Mouse (Mus musculus): ENCODE results near the gene Epas1.

The Epas1 gene

DNA sequence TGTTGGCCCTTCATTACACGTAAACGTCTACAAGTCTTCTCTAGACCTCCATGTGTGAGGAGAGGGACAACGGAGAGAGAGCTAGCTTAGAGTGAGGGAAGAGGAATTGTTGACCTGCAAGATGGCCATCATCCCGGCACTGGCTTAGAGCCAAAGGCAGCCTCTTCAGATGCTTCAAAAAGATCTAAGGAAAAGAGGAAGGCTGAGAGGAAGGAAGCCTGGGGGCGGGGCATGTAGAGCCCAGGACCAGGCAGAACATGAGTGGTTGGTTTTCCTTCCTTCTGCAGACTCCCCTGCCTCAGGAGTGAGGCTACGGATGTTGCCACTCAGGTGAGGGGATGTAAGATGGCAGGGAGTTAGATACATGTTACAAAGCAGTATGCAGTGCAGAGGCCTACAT is 34.8 kb downstream of the Epas1 start:
- DNase-seq (ENCODE audit: low spot score): no peak

DNA sequence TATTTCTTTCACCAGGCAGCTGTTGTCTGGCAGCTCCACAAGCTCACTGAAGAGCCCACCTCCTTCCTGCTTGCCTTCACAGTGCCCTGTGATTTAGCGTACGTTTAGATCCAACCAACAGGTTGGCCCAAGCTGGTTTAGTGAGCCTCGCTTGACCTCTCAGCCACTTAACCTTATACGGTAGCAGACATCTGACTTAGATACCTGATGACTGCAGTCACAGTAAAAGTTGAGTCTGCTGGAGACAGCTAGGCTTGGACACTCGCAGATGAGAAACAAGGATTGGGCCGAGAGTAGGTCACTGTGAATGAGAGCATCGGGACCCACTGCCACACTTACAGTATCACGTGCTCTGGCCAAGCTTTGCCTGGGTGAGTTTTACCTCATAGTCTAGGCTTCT is 38.4 kb downstream of the Epas1 start:
- DNase-seq (ENCODE audit: low spot score): no peak

DNA sequence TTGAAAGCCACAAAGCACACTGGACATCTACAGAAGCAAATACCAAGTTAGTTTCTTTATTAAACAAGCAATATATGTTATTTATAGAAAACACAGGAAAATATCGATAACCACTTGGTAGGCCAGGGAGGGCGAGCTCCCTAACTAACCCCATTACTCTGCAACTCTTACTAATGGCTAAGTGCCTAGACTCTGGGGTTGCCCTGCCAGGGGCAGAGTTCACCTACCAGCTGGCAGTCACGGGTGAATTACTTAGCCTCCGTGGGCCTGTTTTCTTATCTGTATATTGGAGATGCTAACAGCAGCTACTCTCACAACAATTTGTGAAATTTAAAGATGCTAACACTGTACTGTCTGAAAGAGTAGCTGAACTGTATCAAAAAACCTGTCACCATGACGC is 42.3 kb downstream of the Epas1 start:
- no peak for DNase-seq (ENCODE audit: low spot score)

DNA sequence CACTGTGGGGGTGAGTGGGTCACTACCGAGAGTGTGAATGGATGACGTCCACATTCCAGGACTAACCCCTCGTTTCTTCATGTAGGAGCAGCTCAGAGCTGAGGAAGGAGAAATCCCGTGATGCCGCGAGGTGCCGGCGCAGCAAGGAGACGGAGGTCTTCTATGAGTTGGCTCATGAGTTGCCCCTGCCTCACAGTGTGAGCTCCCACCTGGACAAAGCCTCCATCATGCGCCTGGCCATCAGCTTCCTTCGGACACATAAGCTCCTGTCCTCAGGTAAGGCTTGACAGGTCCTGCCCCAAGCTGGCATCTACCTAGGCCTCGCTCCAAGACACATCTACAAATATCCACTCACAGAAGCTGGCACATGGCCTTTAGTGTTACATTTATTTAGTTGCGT is 43.5 kb downstream of the Epas1 start:
- DNase-seq (ENCODE audit: low spot score): no peak

DNA sequence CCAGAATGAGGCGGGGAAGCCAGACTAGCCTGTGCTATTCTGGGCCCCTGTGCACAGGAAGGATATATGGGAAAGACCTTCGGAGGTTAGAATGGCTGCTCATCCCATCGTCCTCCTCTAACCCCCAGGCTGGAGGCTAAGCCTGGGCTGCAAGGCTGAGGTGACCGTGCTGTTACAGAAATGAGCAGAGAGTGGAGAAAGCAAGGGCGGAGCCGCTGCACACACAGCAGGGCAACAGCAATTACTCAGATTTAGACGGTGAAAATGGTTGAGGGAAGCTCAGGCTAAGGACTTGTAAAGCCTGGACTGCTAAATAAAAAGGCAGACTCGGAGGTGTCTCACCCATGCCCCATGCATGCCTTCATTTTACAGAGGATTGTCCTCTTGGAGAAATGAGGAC is 45.0 kb downstream of the Epas1 start:
- DNase-seq (ENCODE audit: low spot score): no peak

DNA sequence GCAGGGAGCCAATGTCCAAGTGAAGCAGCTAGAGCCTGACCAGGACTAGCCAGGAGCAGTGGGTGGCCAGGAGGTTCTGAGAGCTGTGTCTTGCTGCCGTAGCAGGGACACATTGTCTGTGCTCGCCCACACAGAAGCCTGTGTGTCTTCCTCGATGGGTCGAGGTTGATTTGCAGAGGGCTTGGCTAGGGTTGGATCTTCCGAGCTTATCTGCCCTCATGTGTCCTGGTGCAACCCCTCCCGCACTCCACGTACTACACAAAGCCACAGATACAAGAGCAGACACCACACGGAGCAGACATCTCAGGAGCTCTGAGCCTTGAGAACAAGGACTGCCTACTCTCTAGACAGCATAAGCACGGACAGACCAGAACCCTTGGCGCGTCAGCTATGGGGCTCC is 45.5 kb downstream of the Epas1 start:
- no peak for DNase-seq (ENCODE audit: low spot score)

DNA sequence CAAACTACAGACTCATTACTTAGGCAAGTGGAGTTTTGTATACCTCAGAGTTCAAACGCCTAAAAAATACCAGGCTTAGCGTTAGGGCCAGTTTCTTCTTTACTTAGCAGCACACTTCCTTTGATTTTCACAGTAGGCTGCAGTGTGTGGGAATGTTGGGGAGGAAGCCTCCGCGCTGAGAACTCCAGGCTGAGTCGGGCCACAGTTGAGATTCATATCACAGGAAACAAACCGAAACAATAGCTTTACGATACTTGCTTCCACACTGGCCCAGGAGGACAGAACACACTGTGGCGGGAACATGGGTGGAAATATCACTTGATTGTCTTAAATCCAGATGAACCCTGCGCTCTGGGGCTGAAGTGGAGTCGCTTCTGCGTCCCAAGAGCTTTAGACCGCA is 47.0 kb downstream of the Epas1 start:
- no peak for DNase-seq (ENCODE audit: low spot score)

DNA sequence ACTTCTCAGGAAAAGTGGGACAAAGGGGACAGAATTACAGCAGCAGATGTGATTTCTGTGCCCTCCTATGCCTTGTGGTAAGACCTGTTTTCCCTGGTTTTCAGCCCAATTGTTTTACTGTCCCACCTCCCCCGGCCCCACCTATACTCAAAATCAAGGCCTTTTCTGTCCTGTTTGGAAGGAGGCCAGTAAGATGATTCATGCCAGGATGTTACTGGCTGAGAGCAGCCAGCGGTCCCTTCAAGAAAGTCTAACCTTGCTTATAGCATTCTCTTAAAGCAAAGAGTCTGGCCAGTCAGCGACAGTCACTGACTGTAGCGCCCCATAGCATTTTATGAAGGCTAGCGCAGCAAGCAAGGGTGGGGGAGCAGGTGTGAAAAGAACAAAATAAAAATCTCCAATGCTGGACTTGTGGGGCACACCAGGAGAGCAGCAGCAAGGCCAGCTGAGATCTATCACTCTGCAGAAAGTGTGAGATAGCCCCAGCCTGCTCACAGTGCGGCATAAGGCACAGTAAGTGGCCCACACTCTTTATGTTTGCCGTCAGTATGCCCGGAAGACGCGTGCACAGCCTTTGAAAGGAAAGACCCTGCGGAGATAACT is 47.8 kb downstream of the Epas1 start:
- no peak for DNase-seq (ENCODE audit: low spot score)

DNA sequence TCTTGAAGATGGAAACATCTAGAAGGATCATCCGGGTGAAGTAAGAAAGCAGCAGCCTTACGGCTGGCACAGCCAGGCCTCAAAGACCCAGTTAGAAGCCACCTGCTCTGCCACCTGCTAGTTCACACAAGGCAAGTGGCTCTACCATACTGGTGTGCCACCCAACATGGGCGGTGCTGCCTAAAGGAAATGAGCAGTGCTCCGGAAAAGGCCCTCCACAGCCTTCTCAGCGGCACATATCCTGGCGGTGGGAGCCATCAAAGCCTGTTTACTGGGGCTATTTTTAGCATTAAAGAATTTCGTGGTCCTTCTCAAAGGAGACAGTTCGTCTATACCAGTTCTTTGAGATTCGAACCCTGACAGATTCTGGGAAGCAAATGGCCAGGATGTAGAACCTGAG is 48.4 kb downstream of the Epas1 start:
- DNase-seq (ENCODE audit: low spot score): no peak

DNA sequence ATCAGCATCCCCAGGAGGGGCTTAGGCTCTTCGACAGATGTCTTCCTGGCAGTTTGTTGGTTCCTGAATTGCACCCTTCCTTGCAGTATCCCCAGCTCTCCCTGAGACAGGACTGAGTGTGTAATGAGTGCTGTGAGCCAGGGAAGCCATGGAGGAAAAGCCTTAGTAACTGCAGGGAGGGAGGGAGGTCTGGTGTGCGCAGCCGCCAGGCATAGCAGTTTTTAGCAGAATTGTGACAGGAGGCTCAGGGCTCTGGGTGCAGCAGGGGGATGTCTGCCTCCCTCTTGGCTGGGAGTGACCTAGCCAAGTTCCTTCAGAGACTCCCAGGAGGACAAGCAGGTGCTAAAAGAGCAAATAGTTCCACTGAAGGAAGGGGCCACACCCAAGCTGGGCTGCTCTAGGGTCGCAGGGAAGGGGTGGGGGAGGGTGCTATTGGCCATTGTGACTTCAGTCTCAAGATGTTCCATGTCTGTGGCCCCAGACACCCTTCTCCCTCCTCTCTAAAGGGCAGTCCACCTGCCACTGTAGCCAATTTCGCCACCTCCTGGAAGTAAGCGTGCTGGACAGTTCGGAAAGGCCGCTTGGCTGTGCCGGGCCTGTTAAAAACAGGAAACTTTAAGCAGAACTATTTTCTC is 49.0 kb downstream of the Epas1 start:
- no peak for DNase-seq (ENCODE audit: low spot score)

DNA sequence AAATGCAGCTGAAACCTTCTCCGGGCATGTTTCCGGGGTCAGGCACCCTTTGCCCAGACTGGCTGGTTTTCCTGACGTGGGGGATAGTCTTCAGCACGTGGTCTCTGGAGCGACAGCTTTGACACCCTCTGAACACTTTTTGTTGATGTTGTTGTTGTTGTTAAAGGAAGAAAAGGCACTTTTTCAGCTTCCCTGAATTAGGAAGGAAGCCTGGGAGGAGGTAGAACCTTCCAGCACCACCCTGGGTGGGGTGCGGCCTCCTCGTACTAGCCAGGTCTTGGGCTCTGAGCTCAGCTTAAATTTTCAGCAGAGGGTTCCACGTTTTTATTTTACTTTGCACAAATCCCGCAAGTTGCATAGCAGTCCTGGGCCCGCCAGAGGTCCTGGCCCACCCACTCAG is 49.6 kb downstream of the Epas1 start:
- no peak for DNase-seq (ENCODE audit: low spot score)

DNA sequence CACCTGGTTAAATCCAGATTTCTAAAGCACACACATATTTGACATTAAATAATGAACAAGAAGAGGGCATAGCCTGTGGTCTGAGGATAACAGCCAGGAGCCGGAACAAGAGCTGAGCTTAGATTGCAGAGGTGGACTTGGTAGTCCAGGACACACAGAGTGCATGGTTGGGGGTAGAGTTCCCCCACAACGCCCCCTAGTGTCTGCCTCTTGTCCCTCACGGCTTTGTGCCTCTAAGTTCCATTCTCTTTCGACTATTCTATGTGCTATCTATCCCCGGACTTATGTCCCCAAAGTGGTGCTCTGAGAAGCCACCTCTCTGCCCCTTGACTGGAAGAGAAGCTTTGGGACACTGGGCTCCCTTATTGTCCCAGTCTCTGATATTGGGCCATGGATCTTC is 50.2 kb downstream of the Epas1 start:
- no peak for DNase-seq (ENCODE audit: low spot score)

DNA sequence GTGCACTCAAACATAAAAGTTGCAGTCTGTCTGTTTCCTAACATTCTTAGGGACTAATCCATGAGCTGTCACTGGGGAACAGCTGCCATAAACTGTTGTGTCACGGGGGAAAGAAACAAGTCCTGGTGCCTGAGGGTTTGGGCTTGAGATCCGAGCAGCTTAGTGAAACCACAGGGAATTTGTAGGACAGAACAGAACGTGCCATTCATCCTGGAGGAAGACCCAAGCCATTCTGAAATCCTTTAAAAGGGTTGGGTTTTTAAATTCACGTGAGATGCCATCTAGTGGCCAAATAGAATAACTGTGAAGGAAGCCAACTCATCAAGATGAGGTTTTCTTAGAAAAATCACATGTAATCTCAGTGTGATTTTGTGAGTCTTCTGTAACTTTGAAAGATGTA is 58.5 kb downstream of the Epas1 start:
- DNase-seq (ENCODE audit: low spot score): no peak

DNA sequence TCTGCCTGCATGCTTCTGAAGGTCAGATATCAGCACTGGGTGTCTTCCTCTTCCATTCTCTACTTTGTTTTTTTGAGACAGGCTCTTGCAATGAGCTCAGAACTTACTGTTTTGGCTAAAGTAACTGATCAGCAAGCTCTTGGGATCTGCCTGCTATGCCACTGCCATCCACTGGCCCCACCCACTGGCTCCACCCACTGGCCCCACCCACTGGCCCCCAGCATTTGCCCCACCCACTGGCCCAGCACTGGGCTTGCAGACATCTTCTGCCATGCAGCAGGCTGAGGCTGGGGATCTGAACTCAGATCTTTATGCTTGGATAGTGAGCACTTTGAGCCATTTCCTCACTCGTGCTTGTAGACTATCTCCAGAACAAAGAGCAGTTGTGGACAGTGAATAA is 60.8 kb downstream of the Epas1 start:
- no peak for DNase-seq (ENCODE audit: low spot score)

DNA sequence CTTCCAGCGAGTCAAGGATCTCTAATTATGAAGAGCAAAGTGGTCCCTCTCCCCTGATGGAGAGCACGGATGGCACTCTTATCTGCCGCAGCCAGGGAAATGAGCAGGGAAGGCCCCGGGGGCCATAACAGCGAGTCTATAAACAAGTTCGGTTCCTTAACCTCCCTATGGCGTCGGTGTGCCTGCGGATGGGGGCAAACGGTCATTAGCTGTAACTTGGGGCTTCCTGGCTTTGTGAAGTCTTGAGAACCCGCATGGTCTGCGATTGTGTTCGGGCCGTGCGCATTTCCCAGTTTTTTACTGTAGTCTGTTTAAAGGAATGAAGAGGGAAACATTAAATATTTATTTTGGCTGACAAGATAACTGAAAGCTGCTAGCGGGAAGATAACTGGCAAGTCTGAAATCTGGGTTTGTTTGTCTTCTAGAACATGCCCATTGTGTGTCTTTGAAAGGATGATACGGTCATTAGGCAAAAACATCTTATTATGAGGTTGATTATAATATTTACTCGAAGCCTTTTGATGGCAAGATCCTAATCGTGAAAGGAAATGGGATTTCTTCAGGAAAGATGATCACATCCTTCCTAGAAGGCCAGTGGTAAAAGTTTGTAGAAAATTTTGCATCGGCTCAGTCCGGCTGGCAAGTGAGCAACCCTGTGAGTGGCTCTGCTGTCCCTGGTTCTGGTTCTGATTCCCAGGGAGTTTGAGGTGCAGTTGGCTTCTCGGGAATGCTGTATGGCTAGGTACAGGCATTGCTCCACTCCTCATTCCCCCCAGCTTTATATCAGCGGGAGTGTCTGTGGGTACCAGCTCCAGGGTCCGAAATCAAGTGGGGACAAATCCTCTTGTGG is 61.7 kb downstream of the Epas1 start:
- no peak for DNase-seq (ENCODE audit: low spot score)

DNA sequence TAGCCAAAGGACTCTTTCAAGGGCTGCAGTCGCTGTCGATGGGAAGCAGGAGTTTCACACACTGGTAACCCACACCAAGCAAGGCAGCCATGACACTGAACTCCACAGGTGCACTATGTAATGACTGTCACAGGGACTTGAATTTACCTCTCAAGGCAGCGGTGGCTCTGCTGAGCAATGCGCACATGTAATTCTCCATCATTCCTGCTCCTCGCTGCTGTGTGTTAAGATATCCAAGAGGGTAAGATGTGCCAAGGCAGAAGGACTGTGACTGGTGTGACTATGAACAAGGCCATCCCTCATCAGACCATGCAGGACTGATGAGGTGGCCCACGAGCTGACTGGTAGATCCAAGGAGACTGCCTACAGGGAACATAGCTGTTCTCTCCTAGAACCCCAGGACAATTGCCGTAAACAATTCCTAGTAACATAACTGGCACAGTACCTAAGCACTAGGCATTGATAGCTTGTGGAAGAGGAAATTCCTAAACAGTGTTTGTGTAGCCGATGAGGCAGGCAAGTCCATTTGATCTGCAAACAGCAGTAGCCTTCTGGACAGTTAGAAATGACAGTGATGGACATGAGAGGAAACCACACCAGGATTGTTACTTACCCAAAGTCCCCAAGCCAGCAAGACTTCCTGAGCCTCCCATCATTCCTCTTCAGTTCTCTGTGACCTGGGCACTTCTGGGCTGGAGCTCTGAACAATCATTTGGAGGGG is 68.7 kb downstream of the Epas1 start:
- no peak for DNase-seq (ENCODE audit: low spot score)

DNA sequence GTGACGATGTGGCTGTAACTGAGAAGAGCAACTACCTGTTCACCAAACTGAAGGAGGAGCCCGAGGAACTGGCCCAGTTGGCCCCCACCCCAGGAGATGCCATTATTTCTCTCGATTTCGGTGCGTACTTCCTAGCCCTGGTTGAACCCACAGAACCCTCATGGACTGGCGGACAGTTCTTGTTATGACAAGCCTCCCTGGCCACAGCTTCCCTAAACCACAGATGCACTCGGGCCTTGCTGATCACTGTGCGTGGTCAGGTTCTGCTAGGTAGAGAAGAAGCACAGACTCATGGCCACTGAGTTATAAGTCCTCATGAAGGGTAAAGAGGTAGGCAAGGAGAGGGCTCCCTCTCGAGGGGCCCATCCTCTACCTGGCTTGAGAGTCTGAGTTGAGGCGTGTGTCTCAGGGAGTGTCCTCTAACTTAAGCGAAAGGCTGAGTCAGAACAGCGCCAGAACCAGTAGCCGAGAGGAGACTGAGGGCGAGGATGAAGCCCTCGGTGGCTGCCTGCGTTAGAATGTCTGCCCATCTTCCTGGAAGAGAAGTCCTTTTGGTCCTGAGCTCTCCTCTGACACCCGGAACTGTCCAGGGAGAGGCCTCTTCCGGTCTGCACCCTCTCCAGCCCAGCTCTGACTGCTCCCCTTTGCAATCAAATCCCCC is 71.1 kb downstream of the Epas1 start:
- DNase-seq (ENCODE audit: low spot score): no peak

DNA sequence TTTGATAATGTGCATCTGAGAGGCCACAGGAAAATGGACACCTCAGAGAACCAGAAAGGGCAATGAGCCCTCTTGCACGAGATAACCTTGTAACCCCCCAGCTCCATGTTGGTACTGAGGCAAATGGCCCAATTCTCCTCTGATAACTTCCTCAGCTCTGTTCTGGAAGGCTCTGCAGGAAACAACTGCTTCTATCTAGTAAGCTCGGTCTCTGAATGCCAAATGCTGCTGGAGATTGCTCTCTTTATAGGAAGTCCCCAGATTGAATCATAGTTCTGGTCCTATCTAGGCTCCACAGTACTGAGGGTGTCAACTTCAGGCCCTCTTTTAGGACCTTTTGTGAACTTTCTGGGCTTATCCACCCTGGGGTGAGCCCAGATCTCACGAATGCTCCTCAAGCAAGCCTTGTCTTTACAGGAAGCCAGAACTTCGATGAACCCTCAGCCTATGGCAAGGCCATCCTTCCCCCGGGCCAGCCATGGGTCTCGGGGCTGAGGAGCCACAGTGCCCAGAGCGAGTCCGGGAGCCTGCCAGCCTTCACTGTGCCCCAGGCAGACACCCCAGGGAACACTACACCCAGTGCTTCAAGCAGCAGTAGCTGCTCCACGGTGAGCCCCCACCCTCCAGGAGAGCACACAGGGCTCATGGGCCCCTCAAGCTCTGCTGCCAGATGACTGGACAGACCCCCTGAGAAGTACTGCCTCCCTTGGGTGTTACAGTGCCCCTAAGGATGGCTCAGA is 71.8 kb downstream of the Epas1 start:
- DNase-seq (ENCODE audit: low spot score): no peak

DNA sequence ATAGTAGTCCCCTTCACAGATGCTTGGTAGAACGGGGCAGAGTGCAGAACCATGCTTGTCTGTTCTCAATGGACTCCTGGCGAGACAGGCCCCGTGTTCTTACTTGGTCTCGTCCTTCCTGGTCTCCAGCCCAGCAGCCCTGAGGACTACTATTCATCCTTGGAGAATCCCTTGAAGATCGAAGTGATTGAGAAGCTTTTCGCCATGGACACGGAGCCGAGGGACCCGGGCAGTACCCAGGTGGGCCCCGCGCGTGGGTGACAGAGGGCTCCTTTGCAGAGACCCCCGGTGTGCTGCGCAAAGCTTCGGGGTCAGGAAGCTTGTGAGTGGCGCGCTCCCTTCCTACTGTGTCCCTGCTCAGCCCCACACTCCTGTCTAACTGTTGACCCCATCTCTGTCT is 72.9 kb downstream of the Epas1 start:
- DNase-seq (ENCODE audit: low spot score): no peak

DNA sequence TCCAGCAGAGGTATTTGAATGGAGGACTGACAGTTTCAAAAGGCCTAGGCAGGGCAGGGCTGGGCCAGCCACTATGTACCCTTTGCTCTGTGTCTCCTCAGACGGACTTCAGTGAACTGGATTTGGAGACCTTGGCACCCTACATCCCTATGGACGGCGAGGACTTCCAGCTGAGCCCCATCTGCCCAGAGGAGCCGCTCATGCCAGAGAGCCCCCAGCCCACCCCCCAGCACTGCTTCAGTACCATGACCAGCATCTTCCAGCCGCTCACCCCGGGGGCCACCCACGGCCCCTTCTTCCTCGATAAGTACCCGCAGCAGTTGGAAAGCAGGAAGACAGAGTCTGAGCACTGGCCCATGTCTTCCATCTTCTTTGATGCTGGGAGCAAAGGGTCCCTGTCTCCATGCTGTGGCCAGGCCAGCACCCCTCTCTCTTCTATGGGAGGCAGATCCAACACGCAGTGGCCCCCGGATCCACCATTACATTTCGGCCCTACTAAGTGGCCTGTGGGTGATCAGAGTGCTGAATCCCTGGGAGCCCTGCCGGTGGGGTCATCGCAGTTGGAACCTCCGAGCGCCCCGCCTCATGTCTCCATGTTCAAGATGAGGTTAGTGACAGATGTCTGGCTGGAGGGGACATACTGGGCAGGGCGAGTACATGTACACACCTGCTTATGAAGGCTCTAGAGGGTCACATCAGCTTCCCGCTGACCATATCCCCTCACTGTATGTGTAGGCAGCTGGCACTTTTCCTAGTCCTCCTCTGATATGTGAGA is 74.1 kb downstream of the Epas1 start:
- DNase-seq (ENCODE audit: low spot score): no peak

DNA sequence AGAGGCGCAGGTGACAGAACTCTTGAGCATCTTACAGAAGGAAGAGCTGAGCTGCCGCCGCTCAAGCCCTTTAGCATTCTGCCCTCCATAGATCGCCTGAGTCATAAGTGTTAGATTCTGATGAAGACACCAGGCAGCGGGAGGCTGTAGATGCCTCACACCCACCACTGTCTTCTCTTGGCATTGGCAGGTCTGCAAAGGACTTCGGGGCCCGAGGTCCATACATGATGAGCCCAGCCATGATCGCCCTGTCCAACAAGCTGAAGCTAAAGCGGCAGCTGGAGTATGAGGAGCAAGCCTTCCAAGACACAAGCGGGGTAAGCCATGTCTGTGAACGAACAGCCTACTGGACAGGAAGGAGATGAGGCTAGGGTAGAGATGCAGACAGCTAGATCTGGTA is 75.0 kb downstream of the Epas1 start:
- DNase-seq (ENCODE audit: low spot score): no peak
